Mouse (Mus musculus): ENCODE results near the gene Ugt1a8.

Ugt1a8 gene

DNA sequence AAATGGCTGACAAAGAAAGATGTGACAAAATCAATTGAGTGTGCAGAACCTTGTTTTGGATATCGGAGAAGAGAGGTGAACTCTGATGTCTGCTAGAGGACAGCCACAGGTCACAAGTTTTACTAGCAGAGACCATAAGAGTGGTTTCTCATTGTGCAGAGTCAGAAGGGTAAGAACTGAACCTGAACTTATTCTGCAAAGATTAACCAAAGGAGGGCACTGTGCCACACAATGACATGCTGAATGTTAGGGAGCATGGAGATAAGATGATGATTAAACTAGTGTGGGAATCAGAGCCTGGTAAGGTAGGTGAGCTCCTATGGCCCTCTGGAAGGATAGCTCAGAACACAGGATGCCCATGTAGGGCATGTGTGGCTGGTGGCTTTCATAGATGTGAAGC lies 108.1 kb downstream of the Ugt1a8 start:
- no peak for DNase-seq

DNA sequence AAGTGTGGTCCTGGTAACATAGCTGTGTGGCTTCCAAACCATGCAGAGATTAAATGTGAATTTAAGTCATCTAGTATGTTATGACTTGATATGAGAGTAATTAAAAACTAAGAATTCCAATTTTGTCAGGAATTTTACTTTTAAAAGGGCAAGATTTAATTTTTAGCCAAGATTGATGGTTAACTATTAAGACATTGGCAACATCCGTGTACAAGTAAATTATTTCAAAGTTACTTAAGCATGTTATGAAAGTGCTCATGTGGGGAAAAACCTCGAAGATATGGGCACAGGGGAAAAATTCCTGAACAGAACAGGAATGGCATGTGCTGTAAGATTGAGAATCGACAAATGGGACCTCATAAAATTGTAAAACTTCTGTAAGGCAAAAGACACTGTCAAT lies 109.8 kb downstream of the Ugt1a8 start:
- DNase-seq: no peak

DNA sequence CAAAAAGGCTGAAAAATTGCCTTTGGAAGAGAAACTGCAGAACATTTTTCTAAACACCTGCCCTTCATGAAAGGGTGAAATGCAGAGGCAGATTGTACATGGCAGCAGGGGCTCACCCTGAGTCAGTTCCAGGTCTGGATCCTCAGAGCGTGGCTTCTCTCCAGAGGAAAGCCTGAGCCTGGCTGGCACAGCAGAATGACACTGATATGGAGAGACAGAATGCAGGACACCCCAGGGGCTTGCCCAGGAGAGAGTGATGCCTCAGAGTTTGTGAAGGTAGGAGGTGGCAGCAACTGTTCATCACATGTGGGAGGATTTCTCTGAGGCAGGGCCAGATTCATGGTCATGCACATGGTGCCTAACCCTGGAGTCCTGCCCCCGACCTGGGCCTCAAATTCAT lies 112.4 kb downstream of the Ugt1a8 start:
- no peak for DNase-seq

DNA sequence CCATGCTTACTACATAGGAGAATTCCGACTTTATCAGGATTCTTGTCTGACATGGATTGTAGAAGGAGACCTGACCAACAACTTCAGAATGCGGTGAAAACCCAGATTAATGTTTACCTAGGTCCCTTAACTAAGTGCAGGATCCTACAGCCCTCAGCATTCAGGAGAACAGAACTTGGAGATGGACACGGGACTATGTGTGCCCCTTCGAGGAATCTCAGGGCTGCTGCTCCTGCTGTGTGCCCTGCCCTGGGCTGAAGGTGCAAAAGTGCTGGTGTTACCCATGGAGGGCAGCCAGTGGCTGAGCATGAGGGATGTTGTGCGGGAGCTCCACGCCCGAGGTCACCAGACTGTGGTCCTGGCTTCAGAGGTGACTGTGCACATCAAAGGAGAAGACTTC lies 112.8 kb downstream of the Ugt1a8 start, which contains the start of gene Ugt1a2:
TSS of gene Ugt1a2 (plus strand) at position 146 of the 400 bp plus-strand sequence.
- no peak for DNase-seq

DNA sequence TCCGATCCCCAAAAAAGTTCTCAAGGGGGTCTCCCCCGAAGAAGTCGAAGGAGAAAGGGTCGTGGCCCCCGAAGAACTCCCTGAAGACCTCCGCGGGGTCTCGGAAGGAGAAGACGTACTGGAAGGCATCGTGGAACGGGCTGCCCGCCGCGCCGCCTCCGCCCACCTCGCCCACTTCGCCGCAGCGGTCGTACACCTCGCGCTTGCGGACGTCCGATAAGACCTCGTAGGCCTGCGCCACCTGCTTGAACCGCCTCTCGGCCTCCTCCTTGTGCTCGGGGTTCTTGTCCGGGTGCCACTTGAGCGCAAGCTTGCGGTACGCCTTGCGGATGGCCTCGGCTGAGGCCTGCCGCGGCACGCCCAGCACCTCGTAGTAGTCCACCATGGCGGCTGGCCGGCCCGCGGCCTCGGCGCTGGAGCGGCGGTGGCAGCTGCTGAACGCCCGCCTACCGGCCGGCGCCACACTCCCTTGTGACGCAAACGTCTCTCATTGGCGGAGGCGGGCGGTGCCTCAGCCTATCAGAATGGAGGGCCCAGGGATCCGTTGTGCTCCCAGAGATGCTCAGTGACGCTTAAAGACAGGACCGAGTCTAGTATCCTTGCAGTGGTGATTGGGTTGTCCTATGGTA lies 117.8 kb downstream of the Ugt1a8 start, which contains the start of gene Dnajb3:
TSS of gene Dnajb3 (minus strand) at position 489 of the 629 bp plus-strand sequence.
- peak; percentile 89 for DNase-seq

DNA sequence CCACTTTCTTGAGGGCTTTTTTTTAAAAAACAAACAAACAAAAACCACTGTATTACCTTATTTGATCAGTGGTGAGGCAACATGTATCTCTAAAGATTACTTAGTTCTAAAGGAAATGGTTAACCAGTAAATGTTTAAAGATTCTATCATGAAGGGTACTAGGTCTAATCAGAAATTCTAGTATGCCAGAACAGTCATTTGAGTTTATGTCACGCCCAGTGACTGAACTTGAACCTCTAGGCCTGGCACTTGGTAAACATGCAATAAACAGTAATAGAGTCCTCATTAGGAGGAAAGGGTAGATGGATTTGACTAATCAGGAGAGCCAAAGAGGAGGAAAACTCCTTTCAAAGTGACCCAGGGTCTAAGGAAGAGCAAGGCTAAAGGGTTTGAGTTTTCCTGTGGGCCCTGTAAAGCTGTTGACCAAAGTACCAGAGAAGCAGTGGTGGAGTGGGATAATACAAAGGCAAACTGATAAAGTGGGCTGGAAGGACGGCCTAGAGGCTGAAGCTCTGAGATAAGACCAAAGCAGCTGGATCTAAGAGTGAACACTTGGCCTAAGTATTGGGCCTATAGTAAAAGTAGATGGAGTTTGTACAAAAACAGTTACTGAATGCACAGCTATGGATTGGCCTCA lies 119.3 kb downstream of the Ugt1a8 start:
- no peak for DNase-seq

DNA sequence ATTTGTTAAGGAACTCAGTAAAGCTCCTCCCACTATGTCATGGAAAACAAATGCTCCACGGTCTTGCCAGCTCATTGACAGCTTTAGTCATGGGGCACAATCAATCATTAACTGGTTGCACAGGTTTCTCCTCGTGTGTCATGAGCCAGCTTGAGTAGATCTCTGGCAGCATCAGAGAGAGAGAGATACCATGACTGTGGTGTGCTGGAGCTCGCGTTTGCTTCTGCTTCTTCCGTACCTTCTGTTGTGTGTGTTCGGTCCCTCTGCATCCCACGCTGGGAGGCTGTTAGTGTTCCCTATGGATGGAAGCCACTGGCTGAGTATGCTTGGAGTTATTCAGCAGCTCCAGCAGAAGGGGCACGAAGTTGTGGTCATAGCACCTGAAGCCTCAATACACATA lies 124.2 kb downstream of the Ugt1a8 start, which contains the start of gene Ugt1a1:
TSS of gene Ugt1a1 (plus strand) at position 148 of the 400 bp plus-strand sequence.
- no peak for DNase-seq

DNA sequence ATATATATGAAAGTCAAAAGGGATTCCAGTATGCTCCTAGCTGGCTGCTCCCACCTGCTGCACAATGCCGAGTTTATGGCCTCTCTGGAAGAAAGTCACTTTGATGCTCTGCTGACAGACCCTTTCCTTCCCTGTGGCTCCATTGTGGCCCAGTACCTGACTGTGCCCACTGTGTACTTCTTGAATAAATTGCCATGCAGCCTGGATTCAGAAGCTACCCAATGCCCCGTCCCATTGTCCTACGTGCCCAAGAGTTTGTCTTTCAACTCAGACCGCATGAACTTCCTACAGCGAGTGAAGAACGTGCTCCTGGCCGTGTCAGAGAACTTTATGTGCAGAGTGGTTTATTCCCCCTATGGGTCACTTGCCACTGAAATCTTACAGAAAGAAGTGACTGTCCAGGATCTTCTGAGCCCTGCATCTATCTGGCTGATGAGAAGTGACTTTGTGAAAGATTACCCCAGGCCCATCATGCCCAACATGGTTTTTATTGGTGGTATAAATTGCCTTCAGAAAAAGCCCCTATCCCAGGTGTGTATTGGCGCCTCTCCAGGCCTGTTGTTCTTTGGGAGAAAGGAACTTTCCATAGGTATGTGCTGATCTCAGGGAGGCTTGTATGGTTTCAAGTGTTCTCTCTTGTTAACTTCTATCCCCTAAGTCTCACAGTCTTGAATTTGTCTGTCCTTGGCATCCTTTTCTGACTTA lies 124.9 kb downstream of the Ugt1a8 start:
- no peak for DNase-seq

DNA sequence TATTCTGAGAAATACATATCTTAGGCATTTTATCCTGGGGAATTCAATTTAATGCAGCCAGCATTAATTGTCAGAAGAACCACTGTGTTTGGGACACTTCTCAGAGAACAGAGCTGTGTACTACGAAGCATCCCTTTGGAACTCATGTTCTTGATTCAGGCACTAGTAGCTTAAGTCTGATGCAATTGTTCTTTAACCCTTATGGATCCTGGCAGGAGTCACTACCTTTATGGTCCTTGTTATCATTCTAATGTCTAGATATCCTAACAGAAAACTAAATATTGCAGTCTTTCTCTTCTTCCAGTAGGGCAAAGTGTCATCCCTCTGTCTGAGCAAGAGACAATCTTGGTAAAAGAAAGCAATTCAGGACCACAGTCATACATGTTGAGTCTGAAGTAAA lies 125.4 kb downstream of the Ugt1a8 start:
- DNase-seq: no peak

DNA sequence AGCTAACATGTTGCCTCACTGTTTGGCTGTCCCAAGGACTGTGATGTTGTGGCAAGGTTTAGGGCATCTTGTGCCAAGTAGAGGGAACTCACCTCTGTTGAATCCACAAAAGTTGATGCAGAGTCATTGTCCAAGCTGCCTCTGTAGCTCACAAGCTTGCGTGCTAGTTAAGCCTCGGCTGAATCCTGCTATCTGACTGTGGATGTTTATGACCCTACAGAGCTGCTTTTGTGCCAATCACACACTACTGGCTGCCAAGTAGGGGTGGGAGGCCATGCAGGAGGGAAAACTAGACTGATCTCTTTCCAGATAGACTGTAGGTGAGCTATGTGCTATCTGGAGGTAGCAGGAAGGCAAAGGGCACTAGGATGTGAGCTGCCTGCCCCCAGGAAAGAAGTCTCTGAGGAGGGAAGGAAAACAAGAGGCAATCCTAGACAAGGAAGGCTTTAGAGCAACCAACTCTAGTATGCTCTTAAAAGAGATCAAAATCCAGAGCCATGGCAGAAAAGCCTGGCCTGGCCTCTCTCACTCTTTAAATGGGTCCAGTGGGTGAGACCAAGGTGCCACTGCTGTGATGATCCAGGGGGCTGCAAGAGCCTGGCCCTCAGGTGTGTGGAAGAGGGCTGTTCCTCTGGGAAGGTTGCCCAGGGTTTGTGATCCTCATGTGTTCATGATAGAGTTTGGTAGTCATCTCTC lies 126.3 kb downstream of the Ugt1a8 start:
- no peak for DNase-seq

DNA sequence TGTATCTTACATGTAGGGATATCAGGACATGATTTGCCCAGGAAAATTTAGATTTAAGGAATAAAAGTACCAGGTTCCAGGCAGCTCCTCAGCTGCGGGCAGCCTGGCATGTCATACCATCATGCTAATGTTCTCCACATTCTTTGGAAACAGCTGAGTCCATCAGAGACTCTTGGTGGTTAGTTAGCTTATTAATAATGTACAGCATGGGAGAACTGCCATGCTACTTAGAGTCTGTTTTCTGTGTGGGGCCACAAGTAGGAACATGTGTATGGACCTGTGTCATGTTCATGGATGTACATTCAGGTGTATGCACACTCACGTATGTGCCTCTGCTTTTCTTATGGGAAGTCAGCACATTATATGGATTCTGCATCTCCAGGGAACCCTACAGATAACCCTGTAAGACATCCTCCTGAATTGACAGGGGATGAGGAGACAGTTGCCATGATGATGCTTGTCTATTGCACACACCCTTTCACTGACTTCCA lies 126.9 kb downstream of the Ugt1a8 start:
- DNase-seq: no peak

DNA sequence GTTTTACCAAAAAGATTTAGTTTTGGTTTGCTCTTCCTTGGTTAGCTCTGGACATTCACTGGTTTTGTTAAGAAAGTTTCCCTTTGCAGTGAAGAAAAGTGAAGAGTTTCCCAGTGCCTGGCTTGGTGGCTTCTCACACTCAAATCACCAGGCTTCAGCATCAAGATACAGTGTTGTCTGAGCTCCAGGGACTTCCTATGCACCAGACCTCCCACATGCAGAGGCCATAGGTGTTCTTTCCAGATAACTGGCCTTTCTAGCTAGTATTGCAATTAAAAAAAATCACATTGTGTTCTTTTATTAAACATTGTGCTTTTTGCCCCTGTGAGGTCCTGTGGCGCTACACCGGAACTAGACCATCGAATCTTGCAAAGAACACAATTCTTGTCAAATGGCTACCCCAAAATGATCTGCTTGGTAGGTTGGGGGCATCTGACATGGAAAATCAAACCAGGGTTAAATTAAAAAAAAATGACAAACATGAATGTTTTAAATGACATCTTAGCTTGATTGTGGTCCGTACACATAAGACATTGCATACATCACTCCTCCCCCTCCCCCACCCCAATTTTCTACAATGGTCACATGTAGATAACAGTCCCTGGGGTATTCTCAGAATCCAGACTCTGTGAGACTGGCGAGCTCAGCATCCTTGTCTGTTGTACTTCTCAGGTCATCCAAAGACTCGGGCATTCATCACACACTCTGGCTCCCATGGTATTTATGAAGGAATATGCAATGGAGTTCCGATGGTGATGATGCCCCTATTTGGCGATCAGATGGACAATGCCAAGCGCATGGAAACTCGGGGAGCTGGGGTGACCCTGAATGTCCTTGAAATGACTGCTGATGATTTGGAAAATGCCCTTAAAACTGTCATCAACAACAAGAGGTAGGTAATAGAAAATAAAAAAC lies 128.1 kb downstream of the Ugt1a8 start:
- no peak for DNase-seq

DNA sequence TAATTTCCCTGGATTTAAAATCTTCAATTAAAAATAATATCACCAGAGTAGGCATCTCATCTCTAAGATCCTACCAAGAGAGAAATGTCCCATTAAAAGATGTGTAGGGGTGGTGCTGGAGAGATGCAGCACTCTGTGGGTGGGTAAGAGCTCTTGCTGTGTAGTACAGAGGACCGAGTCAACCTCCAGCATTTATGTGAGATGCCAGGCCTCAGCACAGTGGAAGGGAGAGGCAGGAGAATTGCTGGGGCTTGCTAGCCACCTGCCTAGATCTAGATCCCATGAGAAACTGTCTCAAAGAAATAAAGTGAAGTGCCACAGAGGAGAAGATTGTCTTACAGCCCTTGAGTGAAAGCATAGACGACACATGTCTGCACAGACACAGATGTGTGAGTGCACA lies 128.9 kb downstream of the Ugt1a8 start:
- DNase-seq: no peak

DNA sequence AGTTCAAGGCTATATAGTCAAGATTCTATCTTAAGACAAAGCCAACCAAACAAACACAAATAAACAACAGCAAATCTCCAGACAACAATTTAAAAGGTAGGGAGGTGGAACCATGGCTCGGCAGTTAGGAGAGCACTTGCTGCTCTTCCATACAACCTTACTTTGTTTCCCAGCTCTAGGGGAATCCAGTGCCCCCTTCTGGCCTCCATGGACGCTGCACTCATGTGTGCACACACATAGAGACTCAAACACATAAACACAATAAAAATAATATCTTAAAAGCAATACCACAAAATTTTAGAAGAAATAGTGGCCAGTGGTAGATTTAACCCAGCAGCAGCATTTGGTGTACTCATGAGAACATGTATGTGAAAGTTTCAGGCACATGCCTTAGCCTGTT lies 129.5 kb downstream of the Ugt1a8 start:
- no peak for DNase-seq

DNA sequence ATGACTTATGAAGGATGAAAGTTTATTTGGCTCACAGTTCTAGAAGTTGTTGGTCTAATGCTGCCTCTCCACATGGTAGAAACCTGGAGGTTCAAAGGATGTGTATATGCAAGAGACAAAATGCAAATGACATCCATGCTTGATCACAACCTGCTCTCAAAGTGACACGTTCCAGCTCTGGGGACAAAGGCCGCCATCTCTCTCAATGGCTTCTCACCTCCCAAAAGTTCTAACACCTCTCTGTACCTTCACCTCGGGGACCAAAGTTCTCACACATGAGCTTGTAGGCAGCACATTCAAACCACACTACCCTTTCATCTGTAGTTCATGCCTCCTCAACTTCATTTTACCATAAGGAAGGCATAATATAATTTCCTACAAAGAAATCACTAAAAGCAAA lies 130.0 kb downstream of the Ugt1a8 start:
- no peak for DNase-seq

DNA sequence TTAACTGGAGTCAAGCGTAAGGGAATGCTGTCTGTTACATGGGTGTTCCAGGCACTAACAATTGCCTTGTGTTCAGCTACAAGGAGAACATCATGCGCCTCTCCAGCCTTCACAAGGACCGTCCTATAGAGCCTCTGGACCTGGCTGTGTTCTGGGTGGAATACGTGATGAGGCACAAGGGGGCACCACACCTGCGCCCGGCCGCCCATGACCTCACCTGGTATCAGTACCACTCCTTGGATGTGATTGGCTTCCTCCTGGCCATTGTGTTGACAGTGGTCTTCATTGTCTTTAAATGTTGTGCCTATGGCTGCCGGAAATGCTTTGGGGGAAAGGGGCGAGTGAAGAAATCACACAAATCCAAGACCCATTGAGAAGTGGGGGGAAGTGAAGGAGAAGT lies 130.4 kb downstream of the Ugt1a8 start:
- no peak for DNase-seq

DNA sequence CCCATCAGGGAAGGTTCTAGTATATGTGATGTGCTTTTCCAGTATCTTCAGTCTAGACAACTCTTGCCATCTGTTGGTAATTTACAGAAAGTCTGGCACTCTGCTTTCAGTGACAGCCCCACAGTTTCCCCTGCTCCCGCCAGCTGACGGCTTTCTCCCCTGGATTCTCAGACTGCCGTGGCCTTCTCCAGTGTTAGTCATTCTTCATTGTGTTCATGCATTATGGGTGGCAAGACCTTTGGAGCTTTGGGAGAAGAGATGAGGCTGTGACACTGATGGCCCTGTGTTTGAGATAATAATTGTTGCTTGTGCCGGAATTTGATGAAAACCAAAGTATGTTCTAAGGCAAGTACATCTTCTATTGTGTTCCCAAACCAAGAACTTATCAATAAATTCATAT lies 131.0 kb downstream of the Ugt1a8 start:
- no peak for DNase-seq

DNA sequence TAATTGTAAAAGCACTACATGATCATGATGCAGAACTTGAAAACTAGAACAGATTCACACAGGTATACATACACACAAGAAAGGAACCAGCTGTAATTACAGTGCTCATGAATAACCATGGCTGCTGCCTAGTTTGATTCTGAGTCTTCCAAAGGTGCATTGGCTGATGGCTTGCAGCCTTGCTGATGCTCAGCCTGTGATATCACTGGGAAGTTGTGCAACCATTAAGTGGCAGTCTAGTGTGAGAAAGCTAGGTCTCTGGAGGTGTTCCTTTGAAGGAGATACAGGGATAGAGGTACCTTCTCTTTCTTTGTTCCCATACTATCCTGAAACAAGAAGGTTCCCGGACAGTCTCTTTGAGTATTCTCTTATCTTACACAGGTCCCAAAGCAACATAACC lies 131.4 kb downstream of the Ugt1a8 start:
- DNase-seq: no peak

DNA sequence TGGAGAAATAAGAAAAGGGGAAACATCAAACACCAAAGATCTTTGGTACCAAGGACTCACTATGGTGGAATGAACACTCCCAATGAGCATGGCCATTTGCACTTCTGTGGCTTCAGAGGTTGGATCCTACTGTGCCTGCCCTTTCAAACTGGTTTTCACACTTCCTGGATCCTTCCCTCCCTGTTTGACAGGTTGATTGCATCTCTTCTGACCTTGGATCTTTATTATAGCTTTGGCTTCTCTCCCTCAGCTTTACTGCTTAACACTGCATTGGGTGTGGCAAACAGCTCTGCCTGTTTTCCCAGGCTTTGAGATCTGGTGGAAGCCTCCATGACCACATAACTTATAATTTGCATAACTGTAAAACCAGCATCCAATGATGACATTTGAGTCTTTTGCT lies 132.7 kb downstream of the Ugt1a8 start:
- DNase-seq: peak; percentile 5

DNA sequence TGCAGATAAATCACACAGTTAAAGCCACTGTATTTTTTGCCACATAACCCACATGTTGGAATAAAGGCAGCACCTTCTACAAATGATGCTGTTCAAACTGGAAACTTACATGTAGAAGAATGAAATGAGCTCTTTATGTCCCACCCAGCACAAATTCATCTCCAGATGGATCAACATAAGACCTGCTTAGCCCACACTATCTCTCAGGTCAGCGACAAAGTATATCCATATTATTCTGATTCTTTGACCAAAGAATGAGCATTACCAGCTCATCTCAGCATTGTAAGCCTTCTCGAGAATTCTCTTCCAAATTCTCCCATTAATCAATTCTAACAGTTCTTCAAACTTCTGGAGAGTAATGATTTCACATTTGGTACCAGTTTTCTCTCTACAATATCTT lies 134.6 kb downstream of the Ugt1a8 start:
- no peak for DNase-seq

DNA sequence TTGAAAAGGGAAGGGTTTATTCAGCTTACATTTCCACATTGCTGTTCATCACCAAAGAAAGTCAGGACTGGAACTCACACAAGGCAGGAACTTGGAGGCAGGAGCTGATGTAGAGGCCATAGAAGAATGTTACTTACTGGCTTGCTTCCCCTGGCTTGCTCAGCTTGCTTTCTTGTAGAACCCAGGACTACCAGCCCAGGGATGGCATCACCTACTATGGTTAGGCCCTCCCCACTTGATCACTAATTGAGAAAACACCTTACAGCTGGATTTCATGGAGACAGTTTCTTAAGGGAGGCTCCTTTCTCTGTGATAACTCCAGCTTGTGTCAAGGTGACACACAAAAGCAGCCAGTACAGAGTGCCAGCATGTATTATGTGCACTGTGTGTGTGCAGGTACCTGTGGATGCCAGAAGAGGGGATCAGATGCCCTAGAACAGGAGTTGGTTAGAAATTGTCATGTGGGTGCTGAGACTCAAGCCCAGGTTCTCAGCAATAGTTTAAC lies 135.4 kb downstream of the Ugt1a8 start:
- peak; percentile 4 for DNase-seq

DNA sequence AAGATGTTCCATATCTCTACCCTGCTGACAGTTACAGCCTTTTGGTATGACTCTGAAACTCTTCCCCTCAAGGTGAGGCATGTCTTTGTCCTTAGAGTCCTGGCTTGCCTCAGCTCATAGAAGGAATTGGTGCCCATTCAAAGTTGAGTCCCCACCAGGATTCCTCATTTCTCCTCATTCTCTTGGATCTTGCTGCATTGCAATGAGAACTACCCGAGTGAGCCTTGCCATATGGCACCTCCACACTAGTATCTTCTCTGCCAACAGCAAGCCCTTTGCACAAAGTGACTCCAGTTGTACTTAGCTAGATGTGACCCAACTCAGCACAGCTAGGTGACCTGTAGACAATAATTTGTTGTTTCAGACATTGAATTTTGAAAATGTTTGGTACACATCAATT lies 136.0 kb downstream of the Ugt1a8 start:
- DNase-seq: peak; percentile 3

Data from right cerebral cortex, postnatal 25 days (tissue).